Mouse (Mus musculus) gastrocnemius, postnatal 10 days (tissue): ENCODE data around the gene Eml1. TPM values are rescaled to one million over a fixed set of nuclear protein-coding genes. Genes with fewer than 3 reads are reported as not detected.
"Not testable (repeated sequence)": the region's sequence is repeated elsewhere in the genome, so short reads cannot be mapped to it uniquely, and the experiment has no call there.

Source experiments
- DNase-seq: peaks from one replicate; pipeline ENCODE4 v3.0.0; 2021; ENCODE audit warnings: mixed read lengths
- total RNA-seq, 2 experiments: library from RNA; stranded (reverse); gene quantifications; 2 replicates each; pipeline ENCODE4 v1.2.3; 2021

Gene Eml1
- total RNA-seq, 2 experiments from 2014 or later, result 127 to 132 TPM

- DNase-seq, result no peak
Observed at GRCm38 (mm10) chr12:108474440-108474839, 103.7 kb downstream of the Eml1 start.

GRCm38 (mm10) chr12:108478714-108479113, 108.0 kb downstream of the Eml1 start:
- no peak for DNase-seq

GRCm38 (mm10) chr12:108480704-108481365, 110.1 kb downstream of the Eml1 start:
- no peak for DNase-seq

- no peak for DNase-seq
Observed at GRCm38 (mm10) chr12:108489076-108489475, 118.3 kb downstream of the Eml1 start.

GRCm38 (mm10) chr12:108489741-108490140, 119.0 kb downstream of the Eml1 start:
- DNase-seq, result no peak

- no peak for DNase-seq
Observed at GRCm38 (mm10) chr12:108490336-108490735, 119.6 kb downstream of the Eml1 start.

GRCm38 (mm10) chr12:108490954-108491353, 120.2 kb downstream of the Eml1 start:
- no peak for DNase-seq

- DNase-seq, result peak; percentile 37
Observed at GRCm38 (mm10) chr12:108494011-108494541, 123.3 kb downstream of the Eml1 start.

GRCm38 (mm10) chr12:108495455-108496235, 124.9 kb downstream of the Eml1 start:
- DNase-seq, result no peak

GRCm38 (mm10) chr12:108503064-108503463, 132.3 kb downstream of the Eml1 start:
- DNase-seq, result no peak

GRCm38 (mm10) chr12:108503582-108503981, 132.8 kb downstream of the Eml1 start:
- no peak for DNase-seq

GRCm38 (mm10) chr12:108505846-108506245, 135.1 kb downstream of the Eml1 start:
- DNase-seq, result no peak

- DNase-seq, result not testable (repeated sequence)
Observed at GRCm38 (mm10) chr12:108507046-108507445, 136.3 kb downstream of the Eml1 start.

- DNase-seq, result no peak
Observed at GRCm38 (mm10) chr12:108510571-108510970, 139.8 kb downstream of the Eml1 start.

GRCm38 (mm10) chr12:108511009-108511408, 140.3 kb downstream of the Eml1 start:
- no peak for DNase-seq

GRCm38 (mm10) chr12:108515464-108515863, 144.7 kb downstream of the Eml1 start:
- DNase-seq, result no peak

- no peak for DNase-seq
Observed at GRCm38 (mm10) chr12:108519374-108519773, 148.6 kb downstream of the Eml1 start.

GRCm38 (mm10) chr12:108529214-108529613, 158.5 kb downstream of the Eml1 start:
- DNase-seq, result peak; percentile 35

GRCm38 (mm10) chr12:108534484-108534883, 163.7 kb downstream of the Eml1 start:
- no peak for DNase-seq

- no peak for DNase-seq
Observed at GRCm38 (mm10) chr12:108536461-108536860, 165.7 kb downstream of the Eml1 start.

- DNase-seq, result no peak
Observed at GRCm38 (mm10) chr12:108541088-108541487, 170.3 kb downstream of the Eml1 start.

GRCm38 (mm10) chr12:108546508-108547153, 175.9 kb downstream of the Eml1 start:
- DNase-seq, result no peak
